Mouse (Mus musculus) monocyte, adult 5-6 weeks (primary cell): ENCODE data around the gene Susd1. TPM values are rescaled to one million over a fixed set of nuclear protein-coding genes. Genes with fewer than 3 reads are reported as not detected.

Source experiments
- ATAC-seq: fragments of 153-309, 156-312 bp; replicated peaks from 2 replicates; pipeline ENCODE4 v1.8.0; 2017; ENCODE audit warnings: mild to moderate bottlenecking; ENCODE audit not compliant: low TSS enrichment, insufficient number of reproducible peaks, severe bottlenecking, poor library complexity, low FRiP score
- total RNA-seq: library from RNA; stranded (forward); fragments of 200-1000, 200-491, 200-594 nt; gene quantifications from 3 replicates; pipeline ENCODE4 v1.2.3, GENCODE M21; 2017

The Susd1 gene
- total RNA-seq, 1 experiment from 2014 or later: 23.7 TPM

- no peak for ATAC-seq
These were observed 50.8 kb downstream of the Susd1 start for GRCm38 (mm10) chr4:59387387-59388210.

DNA sequence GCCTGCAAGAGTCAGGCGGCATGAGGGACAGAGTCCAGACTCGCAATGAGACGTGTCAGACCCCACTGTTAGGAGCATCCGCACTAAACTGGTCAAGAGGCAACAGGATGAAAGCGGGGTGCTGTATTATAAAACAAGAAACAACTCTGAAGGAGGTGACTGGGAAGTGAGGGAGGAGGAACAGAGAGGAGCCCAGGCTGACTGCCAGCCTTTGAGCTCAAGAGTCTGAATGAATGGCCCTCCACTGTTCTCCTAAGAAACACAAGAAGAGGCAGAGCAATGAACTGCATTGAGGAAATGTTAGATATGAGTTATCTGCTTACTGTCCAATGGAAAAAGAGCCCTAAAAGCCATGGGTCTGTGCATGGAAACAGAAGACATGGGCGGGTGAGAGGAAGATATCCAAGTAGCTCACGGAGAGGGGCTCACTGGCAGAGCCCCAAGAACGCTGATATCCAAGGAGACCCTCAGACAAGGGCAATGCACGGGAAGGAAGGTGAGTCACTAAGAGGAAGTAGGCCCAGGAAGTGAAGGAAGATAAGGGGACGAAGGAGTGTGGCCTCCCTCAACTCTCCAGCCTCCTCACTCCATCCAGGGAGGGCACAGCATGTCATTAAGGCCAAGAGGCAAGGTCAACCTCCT lies 53.1 kb downstream of the Susd1 start:
- ATAC-seq: no peak

DNA sequence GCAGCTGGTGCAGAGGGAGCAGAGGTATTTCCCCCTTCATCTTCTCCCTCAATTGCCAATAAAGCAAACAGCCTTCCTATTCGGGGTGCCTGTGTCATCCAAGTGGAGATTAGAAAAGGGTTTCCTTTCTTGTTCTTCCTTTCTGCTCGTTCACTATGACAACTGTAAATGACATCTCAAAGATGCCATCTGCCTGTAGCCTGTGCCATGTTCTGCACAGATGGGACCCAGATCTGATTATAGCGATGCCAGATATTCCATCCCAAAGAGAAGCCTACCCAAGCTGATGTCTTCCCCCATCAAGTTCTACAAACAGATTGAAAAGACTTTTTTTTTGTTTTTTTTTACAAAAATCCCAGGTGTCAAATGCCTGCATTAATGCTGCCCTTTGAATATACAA lies 54.6 kb downstream of the Susd1 start:
- no peak for ATAC-seq

DNA sequence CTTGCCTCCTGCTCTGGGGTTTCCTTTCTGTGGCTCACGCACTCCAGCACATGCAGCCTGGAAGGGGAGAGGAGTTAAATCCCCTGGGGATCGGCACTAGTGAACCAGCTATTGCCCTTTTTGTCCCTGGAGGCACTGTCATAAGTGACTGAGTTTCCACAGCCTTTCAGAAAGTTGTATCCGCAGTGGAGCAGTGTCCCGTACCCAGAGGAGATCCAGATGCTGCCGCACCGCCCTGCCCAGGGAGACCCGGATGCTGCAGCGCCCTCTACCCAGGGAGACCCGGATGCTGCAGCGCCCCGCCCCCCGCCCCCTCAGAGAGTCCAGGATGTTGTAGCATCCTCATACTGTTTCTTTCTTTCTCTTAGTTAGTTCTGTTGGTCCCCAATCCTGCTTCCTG lies 56.3 kb downstream of the Susd1 start:
- no peak for ATAC-seq

- ATAC-seq: no peak
These were observed 57.3 kb downstream of the Susd1 start for GRCm38 (mm10) chr4:59381007-59381743.

DNA sequence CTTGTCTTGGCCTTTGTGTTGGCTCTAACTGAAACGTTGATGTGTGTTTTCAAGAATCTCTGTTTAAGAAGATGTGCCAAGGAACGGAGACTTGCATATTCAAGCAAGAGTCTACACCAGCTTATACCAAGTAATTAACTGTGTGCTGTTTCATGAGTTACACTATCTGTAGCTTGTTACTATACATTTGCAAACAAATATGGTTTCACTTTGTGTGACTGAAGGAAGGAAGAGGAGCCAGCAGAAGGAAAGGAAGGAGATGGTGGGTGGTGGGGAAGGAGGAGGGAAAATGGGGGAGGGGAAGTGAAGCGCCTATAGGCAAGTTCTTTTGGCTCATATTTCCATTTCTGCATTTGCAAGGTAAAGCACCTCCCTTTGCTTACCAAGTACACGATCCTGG lies 58.0 kb downstream of the Susd1 start:
- no peak for ATAC-seq

DNA sequence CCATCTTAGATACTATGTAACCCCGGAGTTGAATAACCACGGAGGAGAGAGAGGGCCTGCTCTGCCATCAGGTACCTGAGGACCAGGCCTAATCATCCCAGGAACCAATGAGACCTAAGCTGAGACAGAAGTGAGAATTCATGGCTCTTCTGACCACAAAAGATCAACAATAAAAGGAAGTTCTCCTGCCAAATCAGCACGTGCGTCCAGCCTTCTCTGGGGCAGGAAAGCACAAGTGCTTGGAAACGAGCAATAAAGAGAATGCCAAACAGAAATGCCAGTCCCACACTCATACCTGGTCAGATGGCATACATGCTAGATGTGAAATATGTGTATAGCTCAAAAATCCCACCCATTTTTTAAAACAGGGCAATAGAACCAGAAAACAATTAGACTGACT lies 58.6 kb downstream of the Susd1 start:
- ATAC-seq: no peak

DNA sequence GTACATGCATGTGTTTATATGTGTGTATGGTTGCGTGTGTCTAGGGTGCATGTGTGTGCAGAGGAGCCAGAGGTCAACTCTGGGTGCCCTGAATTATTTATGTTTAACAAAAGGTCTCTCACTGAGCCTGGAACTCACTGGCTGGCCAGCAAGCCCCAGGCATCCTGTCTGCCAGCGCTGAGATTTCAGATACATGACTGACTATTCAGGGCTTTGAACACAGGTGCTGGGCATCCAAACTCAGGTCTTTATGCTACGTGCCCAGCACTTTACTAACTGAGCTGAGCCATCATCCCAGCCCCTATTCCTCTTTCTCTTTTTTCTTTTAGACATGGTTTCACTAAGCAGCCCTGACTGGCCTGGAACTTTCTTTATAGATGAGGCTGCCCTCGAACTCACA lies 59.8 kb downstream of the Susd1 start:
- no peak for ATAC-seq

GRCm38 (mm10) chr4:59374271-59374938 lies 64.0 kb downstream of the Susd1 start:
- ATAC-seq: no peak

GRCm38 (mm10) chr4:59372546-59373157 lies 65.8 kb downstream of the Susd1 start:
- ATAC-seq: no peak; the same call in 1 of the 2 replicates

- no peak for ATAC-seq
These were observed 66.5 kb downstream of the Susd1 start for GRCm38 (mm10) chr4:59371910-59372309.

DNA sequence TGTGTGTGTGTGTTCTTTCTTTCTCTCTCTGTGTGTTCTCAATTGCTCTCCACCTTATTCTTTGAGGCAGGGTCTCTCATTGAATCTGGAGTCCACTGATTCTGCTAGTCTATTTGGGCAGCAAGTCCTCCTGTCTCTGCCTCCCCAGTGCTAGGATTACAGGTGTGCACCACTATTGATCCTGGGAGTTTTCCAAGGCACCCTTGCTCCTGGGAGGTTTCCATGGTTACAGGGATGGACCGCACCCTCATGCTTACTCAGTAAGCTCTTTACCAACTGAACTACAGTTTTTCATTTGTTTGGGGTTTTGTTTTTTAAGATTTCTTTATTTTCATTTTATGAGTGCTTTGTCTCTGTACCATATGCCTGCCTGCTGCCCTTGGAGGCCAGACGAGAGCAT lies 68.5 kb downstream of the Susd1 start:
- ATAC-seq: no peak

GRCm38 (mm10) chr4:59368118-59368517 lies 70.3 kb downstream of the Susd1 start:
- ATAC-seq: no peak

DNA sequence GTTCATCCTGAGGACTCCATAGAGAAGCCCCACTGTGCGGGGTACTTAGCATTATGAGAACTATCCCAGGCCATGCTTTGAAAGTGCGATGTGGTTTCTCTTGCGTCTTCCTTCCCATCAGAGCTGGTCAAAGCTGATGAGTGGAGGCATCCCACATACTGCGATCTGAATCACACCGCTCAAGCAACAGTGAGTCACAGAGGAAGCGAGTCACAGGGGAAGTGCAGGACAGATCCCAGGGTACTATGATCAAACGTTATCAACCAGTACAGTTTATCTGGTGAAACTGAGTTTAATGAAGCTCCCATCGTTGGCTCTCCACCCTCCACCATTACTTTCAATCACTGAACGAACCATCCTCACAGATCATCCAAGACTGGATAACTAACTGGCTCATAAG lies 72.2 kb downstream of the Susd1 start:
- 0 out of 2 replicates have a peak, but pooled peaks have one; percentile 42 for ATAC-seq

DNA sequence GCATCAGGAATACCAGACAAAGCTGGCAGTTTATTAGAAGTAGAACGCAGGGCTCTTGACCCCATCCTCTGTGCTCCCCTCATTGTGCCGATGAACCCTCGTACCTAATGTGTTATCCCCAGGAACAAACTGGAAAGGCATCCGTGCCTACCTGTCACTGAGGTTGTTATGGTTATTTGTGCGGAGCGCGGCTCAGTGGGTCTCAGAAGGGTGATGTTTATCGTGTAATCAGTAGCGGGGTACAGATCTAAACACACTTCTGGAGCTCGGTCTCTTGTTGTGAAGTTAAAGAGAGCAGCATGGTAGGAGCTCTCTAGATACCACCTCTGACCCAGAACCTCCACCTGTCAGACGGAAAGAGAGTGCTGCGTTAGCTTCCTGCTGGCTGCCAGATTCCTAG lies 72.9 kb downstream of the Susd1 start:
- ATAC-seq: no peak

- ATAC-seq: no peak
These were observed 73.9 kb downstream of the Susd1 start for GRCm38 (mm10) chr4:59364229-59365173.

- ATAC-seq: 0 out of 2 replicates have a peak, but pooled peaks have one; percentile 24
These were observed 75.4 kb downstream of the Susd1 start for GRCm38 (mm10) chr4:59363041-59363440.

DNA sequence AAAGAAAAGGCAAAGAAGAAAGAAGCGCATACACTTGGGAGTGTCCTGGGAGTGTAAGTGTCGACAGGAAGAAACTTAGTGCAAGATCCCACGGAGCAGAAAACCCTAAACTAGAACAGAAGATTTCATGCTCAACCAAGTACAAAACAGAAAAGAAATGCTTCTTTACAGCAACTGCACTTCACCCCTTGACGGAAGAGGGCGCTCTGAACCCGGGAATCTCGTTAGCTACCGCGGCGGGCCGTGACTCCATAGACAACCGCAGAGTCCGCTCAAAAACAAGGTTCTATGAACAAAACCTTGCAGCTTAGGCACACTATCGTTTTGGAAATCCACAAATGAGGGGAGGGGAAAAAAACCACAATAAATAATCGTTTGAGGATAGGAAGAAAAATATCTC lies 77.7 kb downstream of the Susd1 start:
- ATAC-seq: peak; percentile 67; the same call in 1 of the 2 replicates
